Mouse (Mus musculus) neutrophil, adult 59 days (primary cell): ENCODE measurements around the gene Myo5c. TPM values are rescaled to one million over a fixed set of nuclear protein-coding genes. Genes with fewer than 3 reads are reported as not detected.

ENCODE experiments used
- total RNA-seq, 2 experiments: library from RNA; stranded (reverse); gene quantifications; 1 replicate in 1 of 2; 2 replicates in 1 of 2; pipeline ENCODE4 v1.2.4; 2023

Gene Myo5c
- total RNA-seq = not detected

DNA sequence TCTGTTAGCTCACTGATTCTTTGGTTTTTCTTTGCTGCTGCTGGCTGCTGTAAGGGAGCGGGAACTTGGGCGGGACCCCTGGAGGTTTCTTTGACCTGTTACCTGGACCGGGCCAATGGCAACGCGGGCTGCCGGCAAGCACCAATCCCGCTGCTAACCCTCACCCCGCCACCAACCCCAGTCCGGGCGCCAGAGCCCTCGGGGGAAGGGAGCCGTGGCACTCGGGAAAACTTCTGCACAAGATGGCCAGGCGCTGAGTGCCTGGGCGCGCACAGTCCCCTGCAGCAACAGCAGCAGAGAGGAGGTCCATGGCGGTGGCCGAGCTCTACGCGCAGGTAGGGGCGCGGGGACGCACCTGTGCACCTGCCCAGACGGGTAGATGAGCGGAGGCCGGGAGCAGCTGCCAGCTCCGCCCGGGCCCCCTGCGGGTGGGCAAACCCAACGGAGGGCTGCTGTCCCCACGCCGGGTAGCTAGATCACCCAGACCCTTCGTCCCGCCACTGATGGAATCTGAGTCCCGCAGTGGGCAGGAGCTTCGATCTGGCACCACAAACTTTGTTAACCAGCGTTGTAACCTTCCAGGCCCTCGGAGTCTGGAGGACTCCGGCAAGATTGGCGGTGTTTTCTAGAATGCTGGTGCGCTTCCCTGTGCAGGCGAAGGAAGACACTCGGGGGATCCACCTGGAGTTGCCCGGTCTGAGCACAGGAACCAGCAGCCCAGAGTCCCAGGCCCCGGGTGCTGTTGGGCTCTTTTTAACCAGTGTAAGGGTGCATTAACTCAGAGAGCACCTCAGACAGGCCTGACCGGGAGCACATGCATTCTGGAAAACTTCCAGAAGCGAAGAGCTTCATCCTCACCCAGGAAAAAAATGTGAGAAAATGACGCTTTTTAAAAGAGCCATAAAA, at the start of gene Myo5c:
Gene Myo5c (plus strand): TSS at position 180 of the 906 bp plus-strand sequence.

DNA sequence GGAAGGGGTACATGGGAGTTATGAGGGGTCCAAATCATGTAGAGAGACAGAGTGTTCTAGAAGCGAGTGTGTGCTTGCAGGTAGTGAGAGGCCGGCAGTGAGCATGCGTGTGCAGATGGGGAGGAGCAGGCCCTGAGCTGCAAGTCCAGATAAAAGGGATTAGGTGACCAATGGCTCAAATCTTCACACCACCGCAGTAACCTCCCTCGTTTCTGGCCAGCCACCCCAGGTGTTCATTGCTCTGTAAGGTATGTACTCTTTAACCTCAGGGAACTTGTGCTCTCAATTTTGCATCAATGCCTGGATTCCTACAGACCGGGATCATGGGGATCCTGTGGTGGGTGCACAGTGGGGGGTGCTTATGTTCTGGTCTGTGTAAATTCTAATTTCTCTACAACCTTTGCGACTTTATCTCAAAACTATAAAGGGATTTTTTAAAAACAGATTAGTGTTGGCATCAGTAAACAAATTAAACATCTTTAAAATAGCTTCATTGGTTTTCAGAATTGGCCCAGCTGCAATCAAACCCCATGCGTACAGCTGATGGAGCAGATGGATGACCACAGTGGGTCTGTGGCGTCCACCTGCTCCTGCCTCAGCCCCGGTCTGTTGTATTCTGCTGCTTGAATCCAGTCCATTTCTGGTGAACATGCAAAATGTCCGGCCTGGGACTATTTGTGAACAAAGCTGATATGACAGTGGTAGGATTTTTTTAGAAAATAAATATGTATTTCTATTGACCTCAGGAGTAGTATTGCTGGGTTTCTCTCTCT, 74.5 kb downstream of the Myo5c start, which contains the start of gene Gnb5:
Gene Gnb5 (plus strand): TSS at position 163 of the 773 bp plus-strand sequence.

DNA sequence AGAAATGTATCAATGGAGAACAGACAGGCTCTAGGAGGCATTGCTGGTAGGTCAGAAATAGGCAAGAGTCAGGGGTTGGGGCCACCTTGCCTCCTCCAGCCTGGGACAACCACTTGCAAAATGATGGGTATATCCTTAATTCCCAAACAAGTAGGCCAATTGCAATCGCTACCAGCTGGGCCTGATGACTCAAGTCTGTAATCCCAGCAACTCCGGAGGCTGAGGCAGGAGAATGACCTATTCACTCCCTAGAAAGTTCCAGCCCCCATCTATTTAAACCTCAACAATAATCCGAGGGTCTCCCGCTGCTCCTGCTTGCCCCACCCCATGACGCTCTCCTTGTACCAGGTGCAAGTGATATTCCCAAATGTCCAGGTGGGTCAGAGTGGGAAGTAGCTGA, 115.6 kb downstream of the Myo5c start, which contains the start of gene Bcl2l10:
Gene Bcl2l10 (plus strand): TSS at position 301 of the 400 bp plus-strand sequence.

Other genes starting within 250 kb of the Myo5c start
- 100 to 1,000 TPM; 123 to 126 TPM for gene Arpp19, start 194.4 kb upstream of the Myo5c start, total RNA-seq
- gene Myo5a, start 161.0 kb upstream of the Myo5c start, total RNA-seq = 100 to 1,000 TPM; 126 to 127 TPM
- under 1 TPM; 0.71 to 0.73 TPM for gene Gnb5, start 74.3 kb downstream of the Myo5c start, total RNA-seq
- not detected for gene Bcl2l10, start 115.7 kb downstream of the Myo5c start, total RNA-seq
- 10 to 100 TPM; 59.8 to 74.4 TPM for gene Mapk6, start 178.0 kb downstream of the Myo5c start, total RNA-seq
- 10 to 100 TPM; 12.1 to 13.2 TPM for gene Leo1, start 209.5 kb downstream of the Myo5c start, total RNA-seq